ENCODE assay signal across 16 mouse cellular contexts in genomic region chr14:73894844-73895243, GRCm38 (mm10).
"Had no signal": no experiment of that assay in that cellular context is flagged by ENCODE, and none has a peak within 500 bp of the region (broad histone marks: within the 10 kb centered on the region; RNA-seq: fewer than 3 reads in every experiment).

No protein-coding gene starts in this region.

- H3K9me3 ChIP-seq: neural tube, embryonic 13.5 days; neural tube, embryonic 15.5 days; stomach, embryonic 15.5 days had no signal

- H3K27me3 ChIP-seq: neural tube, embryonic 13.5 days; neural tube, embryonic 15.5 days; stomach, embryonic 15.5 days had no signal

- DNase-seq: retina, postnatal 1 day; right cerebral cortex, adult 18-20 months; right cerebral cortex, postnatal 14 days; right cerebral cortex, postnatal 25 days; right cerebral cortex, postnatal 4 days; spleen, adult 18-20 months; thymus, adult 18-20 months; thymus, adult 2 months; thymus, postnatal 14 days; thymus, postnatal 25 days; thymus, postnatal 36 days; thymus, postnatal 4 days had no signal

- H3K4me2 ChIP-seq: neural tube, embryonic 13.5 days; neural tube, embryonic 15.5 days; stomach, embryonic 15.5 days had no signal

- H3K4me3 ChIP-seq: neural tube, embryonic 13.5 days; neural tube, embryonic 15.5 days; stomach, embryonic 15.5 days had no signal

- H3K9ac ChIP-seq: neural tube, embryonic 13.5 days; neural tube, embryonic 15.5 days; stomach, embryonic 15.5 days had no signal

- H3K36me3 ChIP-seq: neural tube, embryonic 13.5 days; neural tube, embryonic 15.5 days; stomach, embryonic 15.5 days had no signal

- H3K4me1 ChIP-seq: neural tube, embryonic 13.5 days; neural tube, embryonic 15.5 days; stomach, embryonic 15.5 days had no signal

- H3K27ac ChIP-seq: neural tube, embryonic 13.5 days; neural tube, embryonic 15.5 days; stomach, embryonic 15.5 days; stomach, postnatal 0 days had no signal
